Mouse (Mus musculus): ENCODE results near the gene Ncf4.

- no peak for TF ChIP-seq EP300 (IDR thresholded peaks at IDR 0.05)
- TF ChIP-seq CTCF (IDR thresholded peaks at IDR 0.05) = no peak
These were observed 33.2 kb upstream of the Ncf4 start for GRCm38 (mm10) chr15:78211367-78211766.
